Mouse (Mus musculus) activated CD4-positive, CD25-positive, alpha-beta regulatory T cell, adult 4 months (primary cell): Measurements from ENCODE around the gene Wfdc8. TPM values are rescaled to one million over a fixed set of nuclear protein-coding genes. Genes with fewer than 3 reads are reported as not detected.
"Not testable (repeated sequence)": the region's sequence is repeated elsewhere in the genome, so short reads cannot be mapped to it uniquely, and the experiment has no call there.

Experiments used
- ATAC-seq: one replicate; pipeline ENCODE4 v1.8.0; 2017
- polyA plus RNA-seq, 2 experiments: library from polyadenylated mRNA; unstranded; fragments of 100-300 nt; shearing (Covaris generic); gene quantifications; one replicate each; pipeline ENCODE4 v1.2.1; 2017

Wfdc8 gene
- not detected for polyA plus RNA-seq

- ATAC-seq = not testable (repeated sequence)
These were observed at the start of gene Wfdc8, which contains the start of gene Wfdc6b for GRCm38 (mm10) chr2:164613471-164613870. Gene Wfdc8, minus strand, starts transcription at chr2:164613626. Gene Wfdc6b, plus strand, starts transcription at chr2:164613522.

GRCm38 (mm10) chr2:164656483-164656882 is 43.1 kb upstream of the Wfdc8 start, which contains the start of gene Wfdc9:
Gene Wfdc9, minus strand, starts transcription at chr2:164656583.
- no peak for ATAC-seq

GRCm38 (mm10) chr2:164655858-164656257 is 42.4 kb upstream of the Wfdc8 start, which contains the start of gene Wfdc10:
Gene Wfdc10, plus strand, starts transcription at chr2:164656046.
- ATAC-seq = no peak

DNA sequence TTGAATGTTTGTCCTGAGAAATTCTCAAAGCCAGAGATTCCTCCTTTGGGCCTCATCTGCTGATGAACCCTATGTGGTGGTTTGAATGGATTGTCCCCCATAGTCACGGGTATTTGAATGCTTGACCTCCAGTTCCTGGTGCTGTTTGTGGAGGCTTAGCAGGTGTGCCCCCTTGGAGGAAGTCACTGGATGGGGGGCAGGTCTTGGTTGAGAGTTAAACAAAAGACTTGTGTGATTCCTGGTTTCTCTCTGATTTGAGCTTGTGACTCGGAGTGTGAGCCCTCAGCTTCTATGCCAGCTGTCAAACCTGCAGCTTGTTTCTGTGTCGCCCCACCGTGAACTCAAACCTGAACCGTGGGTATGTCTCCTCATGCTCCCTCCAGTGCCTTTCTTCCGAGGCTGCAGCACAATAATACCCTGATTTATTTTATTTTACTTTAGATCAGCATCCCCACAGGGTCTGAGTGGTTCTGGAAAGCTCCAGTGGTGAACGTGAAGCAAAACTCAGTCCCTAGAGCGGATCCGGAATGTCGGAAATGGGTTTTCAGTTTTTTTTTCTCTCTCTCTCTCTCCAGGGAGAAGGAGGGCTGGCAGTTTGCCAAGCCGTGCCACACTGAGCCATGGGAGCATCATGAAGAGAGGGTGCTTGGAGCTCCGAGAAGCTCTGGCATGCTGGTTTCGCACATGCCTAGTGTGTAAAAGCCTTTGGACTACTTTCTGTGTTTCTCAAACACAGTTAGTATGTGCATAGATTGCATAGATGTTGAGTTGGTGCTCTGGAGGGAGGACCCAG is 28.7 kb upstream of the Wfdc8 start:
- ATAC-seq = no peak

- ATAC-seq = no peak
These were observed 27.7 kb upstream of the Wfdc8 start for GRCm38 (mm10) chr2:164641129-164641528.

DNA sequence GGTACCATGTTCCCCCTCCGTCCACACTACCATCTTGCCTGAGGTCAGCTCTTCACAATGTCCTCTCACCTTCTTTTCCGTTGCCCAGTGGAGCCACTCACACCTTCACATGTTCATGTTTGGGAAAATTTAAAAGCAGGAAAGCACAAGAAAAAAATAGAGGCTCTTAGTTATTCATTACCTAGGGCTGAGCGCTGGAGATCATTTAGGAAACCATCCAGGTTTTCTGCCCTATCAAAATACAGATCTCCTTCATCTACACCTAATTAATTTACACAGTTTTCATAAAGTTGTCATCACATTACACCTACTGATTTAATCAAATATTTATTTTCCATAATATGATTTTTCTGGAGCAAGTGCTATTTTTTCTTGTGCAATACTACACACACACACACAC is 25.3 kb upstream of the Wfdc8 start, which contains the start of gene Wfdc16:
TSS of gene Wfdc16 (minus strand) at position 101 of the 400 bp plus-strand sequence.
- ATAC-seq = no peak

GRCm38 (mm10) chr2:164635266-164635665 is 21.8 kb upstream of the Wfdc8 start:
- no peak for ATAC-seq

- no peak for ATAC-seq
These were observed 8.3 kb upstream of the Wfdc8 start for GRCm38 (mm10) chr2:164621775-164622174.

DNA sequence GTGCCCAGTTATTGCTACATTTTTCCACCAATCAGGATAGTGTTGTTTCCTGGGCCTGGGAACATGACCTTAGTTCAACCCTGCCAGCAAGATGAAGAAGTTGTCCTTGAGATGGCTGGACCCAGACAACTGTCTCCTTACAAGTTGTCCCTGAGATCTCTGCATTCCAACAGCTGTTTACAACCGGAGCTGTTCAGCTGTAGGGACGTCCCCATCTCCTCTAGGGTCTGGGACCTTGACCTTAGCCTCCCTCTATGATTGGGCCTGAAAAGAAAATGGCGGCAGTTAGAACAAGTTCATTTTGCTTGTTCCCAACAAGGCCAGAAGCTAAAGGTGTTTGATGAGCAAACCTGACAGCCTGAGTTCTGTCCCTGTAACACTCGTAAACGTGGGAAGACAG is 5.6 kb upstream of the Wfdc8 start:
- no peak for ATAC-seq

GRCm38 (mm10) chr2:164615386-164615785 is 2.0 kb upstream of the Wfdc8 start:
- no peak for ATAC-seq

DNA sequence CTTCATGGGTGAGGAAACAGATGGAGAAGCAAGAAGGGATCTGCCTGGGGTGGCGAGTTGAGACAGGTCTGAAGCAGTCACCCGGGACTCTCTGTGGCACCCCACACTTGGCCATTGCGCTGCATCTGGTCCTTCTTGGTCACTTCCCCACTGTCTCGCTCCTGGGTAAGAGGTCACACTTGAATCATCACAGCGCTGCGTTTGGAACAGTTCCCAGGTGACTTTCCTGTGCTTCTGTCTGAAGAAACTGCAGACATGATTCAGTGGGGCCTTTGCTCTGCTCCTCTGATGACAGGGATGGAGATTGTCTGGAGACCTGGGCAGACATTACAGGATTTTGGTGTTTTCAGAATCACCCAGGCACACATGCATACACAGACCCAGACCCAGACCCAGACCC is 4.6 kb downstream of the Wfdc8 start:
- no peak for ATAC-seq

- no peak for ATAC-seq
These were observed 9.0 kb downstream of the Wfdc8 start for GRCm38 (mm10) chr2:164604411-164604810.

DNA sequence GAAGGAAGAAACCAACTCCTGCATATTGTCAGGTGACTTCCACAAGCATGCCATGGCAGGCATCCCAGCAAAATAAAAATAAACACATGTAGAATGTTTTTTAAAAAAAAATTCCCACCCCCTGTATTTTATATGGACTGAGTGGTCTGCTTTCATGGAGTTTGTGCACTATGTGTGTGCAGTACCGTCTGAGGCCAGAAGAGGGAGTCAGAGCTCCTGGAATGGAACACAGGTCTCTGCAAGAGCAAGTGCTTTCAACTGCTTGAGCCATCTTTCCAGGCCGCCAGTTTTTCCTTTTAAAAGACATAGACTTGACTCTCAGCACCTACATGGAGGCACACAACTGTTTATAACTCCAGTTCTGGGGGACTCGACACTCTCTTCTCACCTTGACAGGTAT is 9.9 kb downstream of the Wfdc8 start:
- no peak for ATAC-seq

- no peak for ATAC-seq
These were observed 13.2 kb downstream of the Wfdc8 start for GRCm38 (mm10) chr2:164600179-164600578.

DNA sequence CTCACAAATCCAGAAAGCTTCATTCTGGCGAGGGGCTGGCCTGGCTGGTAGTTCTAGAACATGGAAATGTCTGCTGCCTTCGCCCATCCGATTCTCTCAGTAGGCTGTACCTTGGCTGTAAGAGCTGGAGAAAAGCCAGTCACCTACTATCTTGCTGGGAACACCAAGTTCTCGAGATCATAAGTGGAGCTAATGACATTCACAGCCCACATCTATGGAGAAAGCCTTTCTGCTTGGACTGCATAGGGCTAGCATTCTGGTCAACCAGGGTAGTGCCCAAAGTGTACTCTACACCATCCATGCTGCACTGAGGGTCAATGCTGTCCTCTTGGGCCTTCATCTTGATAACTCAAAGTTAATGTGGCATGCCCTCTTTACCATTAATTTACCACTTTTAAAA is 19.9 kb downstream of the Wfdc8 start, which contains the start of gene Eppin:
TSS of gene Eppin (minus strand) at position 101 of the 400 bp plus-strand sequence.
- ATAC-seq = no peak

- no peak for ATAC-seq
These were observed 21.4 kb downstream of the Wfdc8 start for GRCm38 (mm10) chr2:164592014-164592413.

DNA sequence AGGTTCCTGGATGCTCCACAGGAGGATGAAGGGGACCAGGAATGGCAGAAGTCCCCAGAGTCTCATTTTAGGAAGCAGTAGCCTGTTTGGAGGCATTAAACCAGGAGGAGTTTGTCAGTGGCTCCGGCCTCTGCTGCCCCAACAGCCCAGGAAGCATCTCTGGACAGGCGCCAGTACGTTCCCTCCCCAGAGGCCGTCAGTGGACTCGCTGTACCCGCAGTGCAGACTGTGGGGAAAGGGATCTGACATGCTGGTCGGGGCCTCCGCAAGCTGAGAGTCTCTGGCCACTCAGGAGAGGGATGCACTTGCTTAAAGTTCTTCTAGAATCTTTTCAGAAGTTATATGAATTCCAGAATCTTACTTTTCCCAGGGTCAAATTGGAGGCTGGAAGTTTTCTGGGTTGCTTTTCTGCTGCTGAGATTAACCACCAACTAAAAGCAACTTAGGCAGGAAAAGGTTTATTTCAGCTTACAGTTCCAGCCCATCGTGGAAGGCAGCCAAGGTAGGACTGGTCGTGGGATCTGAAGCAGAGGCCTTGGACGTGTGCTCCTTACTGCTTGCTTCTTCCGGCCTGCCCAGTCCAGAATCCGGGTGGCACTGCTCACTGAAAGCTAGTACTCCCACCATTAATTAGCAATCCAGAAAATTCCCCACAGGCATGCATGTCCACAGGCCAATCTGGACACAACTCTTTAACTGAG is 28.3 kb downstream of the Wfdc8 start, which contains the start of gene Wfdc6a:
TSS of gene Wfdc6a (minus strand) at position 423 of the 701 bp plus-strand sequence.
- not testable (repeated sequence) for ATAC-seq

DNA sequence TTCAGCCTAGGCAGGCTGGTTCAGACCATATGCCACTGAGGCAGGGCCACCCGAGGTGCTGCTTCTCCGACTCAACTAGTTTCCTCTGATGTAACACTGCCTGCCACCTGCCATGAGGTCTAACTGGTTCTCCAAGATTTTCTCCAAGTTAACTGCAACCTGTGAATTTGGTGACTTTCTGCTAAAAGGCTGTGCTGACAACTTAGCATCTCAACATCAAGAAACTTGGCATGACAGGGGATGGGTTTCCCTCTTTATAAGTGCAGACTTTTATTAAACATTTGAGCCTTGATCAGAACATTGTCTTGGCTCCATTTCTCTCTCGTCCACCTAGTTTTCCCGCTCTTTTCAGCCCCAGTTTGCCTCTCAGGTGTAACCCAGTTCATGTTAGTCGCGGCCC is 40.1 kb downstream of the Wfdc8 start, which contains the start of gene Spint3:
TSS of gene Spint3 (minus strand) at position 101 of the 400 bp plus-strand sequence.
- ATAC-seq = not testable (repeated sequence)

DNA sequence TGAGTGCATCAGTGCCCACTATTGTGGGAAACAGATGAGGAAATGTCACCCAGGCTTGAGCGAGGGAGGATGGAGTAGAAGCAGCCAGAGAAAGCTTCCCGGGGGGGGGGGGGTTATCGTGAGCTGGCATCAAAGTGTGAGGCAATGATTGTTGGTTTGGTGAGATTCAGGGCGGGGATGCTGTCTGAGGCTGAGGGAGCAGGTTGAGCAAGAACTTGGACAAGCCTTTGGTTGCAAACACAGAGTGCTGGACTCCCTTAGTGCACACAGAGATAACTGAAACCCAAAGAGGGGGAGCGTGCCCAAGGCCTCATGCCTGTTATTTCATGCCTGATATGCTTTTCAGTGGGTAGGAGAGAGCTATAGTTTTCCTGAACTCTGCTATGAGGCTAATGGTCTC is 46.0 kb downstream of the Wfdc8 start:
- no peak for ATAC-seq

- no peak for ATAC-seq
These were observed 46.4 kb downstream of the Wfdc8 start for GRCm38 (mm10) chr2:164566997-164567396.

DNA sequence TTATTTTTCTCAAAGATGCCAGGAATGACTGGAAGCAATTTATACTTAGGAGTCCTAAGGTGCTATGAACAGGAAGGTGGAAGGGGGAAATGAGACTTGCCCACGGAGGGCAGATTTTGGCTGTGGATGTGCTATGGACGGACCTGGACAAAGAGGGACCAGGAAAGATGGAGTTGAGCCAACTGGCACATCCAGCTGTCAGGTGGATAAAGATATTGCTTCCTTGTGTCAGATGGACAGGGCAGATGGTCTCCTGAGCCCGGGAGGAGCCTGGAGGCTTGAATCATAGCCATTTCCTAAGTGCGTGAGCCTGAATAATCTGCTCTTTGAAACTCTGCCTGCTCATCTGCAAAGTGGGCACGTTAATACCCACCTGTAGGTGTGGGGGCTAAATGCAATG is 49.1 kb downstream of the Wfdc8 start:
- no peak for ATAC-seq

GRCm38 (mm10) chr2:164563339-164564038 is 49.9 kb downstream of the Wfdc8 start:
- peak; percentile 69 for ATAC-seq
